Mouse (Mus musculus) ES-Bruce4 (cell line): ENCODE data around the gene Cpa5.

Source experiments
- CTCF ChIP-seq: IDR thresholded peaks from one replicate; pipeline ENCODE4 v1.8.1; 2011; ENCODE audit warnings: low read depth, low read length
- EP300 ChIP-seq: IDR thresholded peaks from 2 replicates; pipeline ENCODE4 v1.6.1; 2011; ENCODE audit warnings: low read depth, low read length; ENCODE audit not compliant: insufficient read depth
- POLR2A ChIP-seq: IDR thresholded peaks from one replicate; pipeline ENCODE4 v1.8.1; 2011; ENCODE audit warnings: low read length; ENCODE audit not compliant: insufficient read depth

DNA sequence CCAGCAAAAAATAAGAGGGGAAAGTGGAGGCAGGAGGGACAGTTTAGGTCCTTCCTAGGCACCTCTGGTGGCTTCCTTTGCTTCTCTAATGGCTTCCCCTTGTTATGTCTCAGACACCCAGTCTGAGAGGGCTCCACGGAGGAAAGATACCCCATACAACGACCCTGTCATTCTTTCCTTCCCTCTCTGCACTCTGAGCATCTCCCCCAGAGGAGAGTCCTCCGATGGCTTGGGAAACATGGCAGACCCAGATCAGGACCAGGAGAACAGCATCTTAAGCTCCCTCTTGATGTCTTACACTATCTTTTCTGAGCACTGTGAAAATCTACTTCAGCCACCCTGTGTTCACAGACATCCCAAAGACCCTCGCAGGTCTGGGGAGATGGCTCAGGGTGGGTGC is 4.9 kb downstream of the Cpa5 start:
- TF ChIP-seq CTCF (no peak), POLR2A (no peak), EP300 (no peak)
